Mouse (Mus musculus) activated CD4-positive, CD25-positive, alpha-beta regulatory T cell, adult 4 months (primary cell): ENCODE results near the gene Gm6588. TPM values are rescaled to one million over a fixed set of nuclear protein-coding genes. Genes with fewer than 3 reads are reported as not detected.

Experiments used
- ATAC-seq: one replicate; pipeline ENCODE4 v1.8.0; 2017
- polyA plus RNA-seq, 2 experiments: library from polyadenylated mRNA; unstranded; fragments of 100-300 nt; shearing (Covaris generic); gene quantifications; one replicate each; pipeline ENCODE4 v1.2.1; 2017

Gene Gm6588
- polyA plus RNA-seq, 2 experiments from 2014 or later, result not detected

DNA sequence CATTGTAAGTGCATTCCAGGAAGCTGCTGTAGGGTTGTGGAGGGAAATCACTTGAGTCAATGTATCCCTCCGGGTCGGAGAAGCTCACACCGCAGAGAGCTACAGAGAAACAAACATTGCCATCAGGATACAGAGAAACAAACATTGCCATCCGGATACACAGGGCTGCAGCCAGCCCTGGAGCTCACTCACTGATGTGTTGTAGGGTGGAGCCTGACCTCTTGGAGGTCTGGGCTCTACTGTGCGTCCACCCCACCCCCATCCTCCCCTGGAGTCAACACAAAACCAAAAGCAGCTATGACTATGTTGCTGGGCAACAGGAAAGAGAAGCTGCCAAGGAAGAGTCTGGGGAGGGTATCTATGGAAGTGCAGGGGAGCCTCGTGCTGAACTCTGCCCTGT is 24.2 kb downstream of the Gm6588 start:
- no peak for ATAC-seq

DNA sequence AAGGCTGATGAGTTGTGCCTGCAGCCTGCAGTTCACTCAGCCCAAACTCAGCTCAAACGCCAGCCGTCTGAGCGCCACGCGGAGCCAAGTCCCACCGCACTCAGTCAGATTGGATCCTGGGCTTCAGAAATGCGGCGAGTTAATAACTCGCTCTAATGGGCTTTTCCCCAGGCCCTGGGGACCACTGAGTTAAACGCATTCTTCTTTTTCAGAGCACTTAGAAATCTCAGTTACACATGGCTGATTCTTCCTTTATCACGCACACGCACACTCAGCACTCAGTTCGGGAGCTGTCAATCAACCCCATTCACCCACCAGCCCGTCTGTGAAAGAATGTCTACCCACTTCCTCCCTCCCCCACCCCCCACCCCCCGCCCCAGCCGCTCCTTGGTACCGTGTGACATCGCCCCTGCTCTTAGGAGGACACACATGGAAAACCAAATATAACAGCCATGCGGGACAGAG is 32.8 kb downstream of the Gm6588 start:
- no peak for ATAC-seq

DNA sequence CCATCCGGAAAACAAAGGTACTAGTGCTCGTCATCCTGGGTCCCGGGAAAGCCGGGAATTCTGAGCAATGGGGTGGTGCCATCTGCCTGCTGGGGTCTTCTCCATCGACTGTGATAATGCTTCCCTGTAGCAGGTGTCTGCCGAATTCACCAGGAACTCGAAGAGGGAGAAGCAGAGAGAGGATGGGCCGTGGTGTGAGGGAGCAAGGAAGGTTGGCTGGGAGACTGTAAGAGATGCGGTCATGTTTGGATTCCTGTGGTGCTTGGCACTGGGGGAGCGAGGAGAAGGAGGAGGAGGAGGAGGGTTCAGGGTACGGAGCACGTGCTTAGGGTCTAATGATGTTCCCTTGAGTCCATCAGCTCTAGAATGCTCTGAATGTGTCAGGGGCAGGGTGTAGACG is 33.3 kb downstream of the Gm6588 start:
- no peak for ATAC-seq

DNA sequence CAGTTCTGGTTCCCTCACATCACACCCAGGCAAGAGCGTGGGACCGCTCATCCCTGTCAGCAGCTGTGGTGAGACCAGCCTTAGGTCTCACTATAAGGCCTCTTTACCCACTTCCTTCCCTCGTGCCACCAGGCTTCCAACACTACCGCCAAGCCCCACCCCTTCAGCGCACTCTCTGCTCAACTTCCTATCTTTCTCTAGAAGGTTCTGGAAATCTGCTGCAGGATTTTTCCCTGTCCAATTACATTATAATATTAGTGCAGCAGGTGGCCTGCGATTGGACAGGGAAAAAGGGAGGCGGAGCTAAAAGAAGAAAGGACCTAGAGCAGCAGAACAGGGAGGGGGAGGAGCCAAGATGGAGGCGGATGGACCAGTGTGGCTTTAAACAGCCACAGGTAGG is 33.8 kb downstream of the Gm6588 start:
- peak; percentile 69 for ATAC-seq

DNA sequence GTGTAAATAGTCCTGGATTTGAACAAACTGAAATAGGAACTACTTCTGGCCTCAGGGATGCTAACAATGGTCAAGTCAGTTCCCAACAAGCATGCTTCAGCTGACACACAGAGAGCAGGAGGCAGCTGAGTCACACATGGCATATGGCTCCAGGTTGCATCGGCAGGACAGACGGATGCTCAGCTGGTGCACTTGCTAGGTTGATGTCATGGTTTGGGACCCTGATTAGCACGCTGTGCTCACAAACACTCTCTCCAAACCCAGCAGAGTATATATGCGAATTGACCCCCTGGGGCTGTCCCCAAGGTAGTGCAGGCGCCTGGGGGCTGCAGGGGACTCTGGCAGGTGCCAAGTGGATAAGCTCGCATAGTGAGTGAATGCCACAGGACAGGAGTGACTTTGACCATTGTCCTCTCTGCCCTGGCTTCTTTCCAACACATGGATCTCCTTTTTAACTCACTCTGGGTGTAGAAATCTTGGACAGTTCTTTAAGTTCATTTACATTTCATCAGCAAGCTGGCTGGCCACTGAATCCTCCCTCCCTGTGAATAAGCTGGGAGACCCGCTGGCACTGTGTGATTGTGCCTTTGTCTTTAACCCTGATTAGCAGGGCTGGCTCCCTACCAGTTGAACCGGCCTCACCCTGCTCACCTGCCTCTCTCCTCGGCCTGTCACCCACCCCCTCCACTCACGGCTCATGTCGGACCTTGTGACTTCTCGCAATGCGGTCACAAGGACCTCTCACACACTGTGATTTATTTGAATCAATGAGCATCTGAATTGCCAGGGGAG is 35.9 kb downstream of the Gm6588 start:
- ATAC-seq, result no peak

DNA sequence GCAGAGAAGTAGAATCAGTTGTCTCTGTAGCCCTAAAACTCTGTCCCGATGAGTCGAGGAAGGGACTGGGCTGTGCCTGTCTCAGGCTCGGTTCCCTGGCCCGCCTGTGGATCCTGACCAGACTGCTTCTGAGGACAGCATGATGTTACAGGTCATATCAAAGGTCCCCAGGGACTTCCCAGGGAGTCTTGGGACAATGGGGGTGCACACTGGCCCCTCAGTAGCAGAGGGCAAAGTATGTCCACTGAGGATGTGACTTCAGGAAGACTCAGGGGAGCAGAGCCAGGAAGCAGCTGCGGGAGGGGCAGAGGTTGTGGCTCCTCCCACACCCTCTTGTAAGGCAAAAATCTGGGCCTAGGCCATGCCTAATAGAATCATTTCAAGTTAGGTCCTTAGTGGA is 37.2 kb downstream of the Gm6588 start:
- ATAC-seq, result no peak

DNA sequence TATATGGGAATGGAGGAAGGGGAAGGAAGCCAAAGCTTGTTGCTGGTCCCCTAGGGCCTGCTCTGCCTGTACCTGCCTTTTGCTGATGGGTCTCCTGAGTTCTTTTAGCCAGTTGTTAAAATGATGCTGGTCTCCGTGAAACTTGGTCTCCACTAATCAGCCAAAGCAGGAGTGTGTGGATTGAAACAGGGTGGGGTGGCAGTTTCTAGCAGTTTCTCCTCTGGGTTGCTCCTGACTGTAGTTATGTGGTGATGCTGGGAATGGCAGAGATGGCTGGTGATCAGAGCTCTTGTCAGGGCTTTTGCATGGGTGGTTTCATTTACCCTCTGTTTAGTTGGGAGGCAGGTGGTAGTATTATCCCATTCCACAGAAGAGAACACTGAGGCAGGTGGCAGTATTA is 38.3 kb downstream of the Gm6588 start:
- no peak for ATAC-seq

DNA sequence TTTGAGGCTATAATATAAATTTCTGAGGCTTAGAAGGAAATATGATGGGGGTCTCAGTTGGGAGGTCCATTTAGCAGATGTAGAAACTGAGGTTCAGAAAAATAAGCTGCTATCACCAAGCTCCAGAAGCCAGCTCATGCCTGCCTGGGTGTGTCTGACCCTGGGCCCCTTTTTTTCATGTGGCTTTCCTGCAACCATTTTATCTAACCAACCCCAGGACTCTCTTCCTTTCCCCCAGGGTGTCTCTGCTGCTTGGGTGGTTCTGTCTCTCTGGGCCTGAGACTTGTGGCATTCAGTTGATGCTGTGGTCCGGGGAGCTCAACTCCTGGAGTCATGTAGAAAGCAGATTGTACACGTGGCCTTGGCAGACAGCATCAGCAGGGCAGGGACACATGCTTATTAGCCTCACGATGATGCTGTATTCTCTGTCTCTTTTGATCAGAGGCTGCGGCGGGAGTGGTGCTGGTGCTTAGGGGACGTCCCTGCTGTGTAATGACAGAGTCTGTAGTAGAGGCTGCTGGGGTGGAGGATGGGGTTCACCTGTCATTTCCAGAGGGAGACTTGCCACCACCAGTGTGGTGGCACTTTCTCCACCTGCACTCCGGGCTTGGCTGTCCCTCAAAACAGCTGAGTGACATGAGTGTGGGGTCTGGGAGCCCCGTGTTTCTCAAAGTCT is 39.0 kb downstream of the Gm6588 start:
- ATAC-seq, result peak; percentile 84

DNA sequence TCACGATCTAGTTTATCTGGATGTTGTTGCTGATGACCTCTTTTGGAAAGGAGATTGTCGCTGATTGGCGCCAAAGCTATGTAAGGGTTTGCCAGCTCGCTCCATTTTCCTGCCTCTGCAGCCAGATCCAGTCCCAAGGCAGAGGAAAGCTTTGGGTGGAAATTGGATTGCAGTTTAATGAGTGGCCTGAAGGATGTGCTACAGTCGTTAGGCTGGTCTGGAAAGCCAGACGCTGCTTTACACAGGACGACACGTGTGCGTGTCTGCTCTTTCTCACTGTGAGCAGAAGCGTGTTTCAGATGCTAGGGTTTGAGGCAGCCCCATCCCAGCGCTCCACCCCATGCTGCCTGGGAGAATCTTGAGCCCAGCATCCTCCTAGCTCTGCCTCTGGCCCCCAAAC is 42.3 kb downstream of the Gm6588 start:
- no peak for ATAC-seq

DNA sequence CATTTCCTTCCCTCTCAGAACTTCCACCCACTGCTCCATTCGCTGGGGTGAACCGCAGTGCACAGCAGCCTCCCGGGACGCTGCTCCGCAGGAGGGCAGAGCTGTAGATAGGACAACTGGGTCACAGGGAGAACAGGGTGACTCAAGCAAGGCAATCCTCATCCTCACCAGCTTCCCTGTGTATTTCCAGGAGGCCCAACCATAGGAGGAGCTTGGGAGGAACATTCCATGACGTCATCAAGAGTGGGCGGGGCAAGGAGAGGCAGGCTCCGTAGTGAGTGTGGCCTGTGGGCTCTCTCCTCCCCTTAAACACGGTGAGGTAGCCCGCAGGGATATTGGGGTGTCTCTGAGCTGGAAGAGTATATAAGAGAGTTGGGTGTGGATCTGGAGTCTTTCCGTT is 44.3 kb downstream of the Gm6588 start:
- ATAC-seq, result no peak

DNA sequence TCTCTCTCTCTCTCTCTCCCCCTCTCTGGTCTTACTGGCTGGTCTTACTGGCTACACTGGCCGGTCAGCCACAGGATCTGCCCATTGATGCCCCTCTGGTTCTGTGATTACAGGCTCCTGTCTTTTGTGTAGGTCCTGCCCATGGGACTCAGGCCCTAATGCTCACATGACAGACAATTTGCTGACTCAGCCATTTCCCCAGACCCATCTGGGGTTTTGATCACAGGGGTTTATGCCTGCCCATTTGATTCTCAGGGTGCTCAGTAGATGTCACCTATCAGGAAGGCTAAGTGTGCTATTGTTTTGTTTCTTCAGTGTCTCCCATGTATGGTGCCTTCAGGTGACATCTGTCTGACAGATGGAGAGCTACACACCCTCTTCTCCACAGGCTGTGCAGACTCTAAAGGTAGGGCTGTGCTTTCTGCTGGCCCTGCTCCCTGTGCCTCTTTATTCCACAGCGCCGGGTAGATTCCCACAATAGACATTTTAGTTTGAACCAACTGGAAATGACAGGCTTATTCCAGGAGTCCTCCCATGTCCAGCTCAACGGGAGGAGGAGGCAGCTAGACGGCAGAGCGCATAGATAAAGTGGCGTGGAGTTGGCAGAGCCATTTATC is 47.6 kb downstream of the Gm6588 start:
- ATAC-seq, result no peak

DNA sequence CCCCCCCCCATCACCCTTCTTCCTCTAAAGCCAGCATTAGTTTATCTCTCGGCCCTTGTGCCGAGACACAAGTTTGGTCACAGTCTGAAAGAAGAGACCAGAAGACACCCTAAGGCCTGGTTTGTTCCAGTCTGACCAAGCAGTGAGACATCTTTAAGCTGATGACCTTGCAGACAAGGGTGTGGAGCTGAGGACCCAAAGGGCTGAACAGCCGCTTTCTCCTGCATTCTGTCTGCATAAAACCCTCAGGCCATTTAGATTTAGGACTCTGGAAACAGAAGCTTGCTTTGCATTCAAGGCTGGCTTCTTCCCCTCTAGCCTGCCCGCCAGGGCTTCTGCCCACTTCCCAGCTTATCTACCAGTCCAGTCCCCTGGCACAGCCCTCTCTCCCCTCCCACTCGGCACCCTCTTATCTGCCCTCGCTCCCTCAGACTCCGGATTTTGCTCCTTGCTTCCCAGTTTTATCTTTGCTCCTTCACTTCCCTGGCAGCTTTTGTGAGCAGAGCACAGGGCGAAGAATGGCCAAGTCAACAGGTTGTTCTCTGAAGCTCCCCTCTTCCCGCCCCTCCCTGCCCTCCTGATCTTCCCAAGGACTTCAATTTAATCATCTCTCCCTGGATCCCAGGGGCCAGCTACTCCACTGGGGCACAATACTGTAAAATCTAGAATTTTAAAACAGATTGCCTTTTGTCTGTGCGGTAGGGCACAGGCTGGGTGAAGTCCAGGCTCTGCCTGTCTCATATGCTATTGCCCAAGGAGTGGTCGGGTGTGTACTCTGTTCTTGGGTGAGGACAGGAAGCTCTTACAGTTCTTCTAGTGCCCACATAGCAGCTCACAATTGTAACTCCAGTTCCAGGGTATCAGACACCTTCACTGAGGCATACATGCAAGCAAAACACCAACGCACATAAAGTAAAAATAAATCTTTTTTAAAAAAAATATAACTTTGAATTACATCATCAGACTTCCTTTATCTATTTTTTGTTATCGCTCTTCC is 50.0 kb downstream of the Gm6588 start:
- ATAC-seq, result no peak

DNA sequence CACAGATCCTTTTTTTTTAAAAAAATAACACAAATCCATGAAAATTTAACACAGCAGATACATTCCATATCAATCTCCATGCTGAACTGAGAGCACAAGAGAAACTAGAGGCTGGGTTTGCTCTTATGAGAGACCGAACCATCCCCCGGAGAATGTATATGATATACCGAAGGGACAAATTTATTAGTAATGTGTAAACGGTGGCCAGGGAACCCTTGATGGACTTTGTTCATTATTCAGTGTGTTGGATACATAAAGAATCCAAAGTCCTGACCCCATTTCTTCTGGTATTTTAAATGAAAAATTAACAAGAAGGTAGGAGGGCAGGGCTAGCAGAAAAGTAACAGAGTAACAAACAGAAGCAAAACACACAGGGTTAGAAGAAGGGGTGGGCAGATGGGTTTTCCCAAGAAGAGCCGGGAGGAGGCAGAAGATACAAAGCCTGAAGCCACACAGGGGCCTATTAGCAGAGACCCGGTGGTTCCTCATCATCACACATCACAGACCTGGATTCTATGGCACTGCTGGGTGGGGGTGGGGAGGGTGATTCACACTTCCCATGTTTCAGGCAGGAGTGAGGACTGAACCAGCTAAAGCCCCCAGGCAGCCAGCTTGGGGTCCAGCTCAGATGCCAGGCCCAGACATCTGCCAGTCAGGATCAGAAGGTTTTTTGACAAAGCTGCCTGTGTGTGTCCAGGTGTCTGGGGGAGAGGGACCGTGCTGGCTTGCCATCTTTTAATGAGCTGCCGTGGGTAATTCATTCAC is 50.9 kb downstream of the Gm6588 start:
- ATAC-seq, result no peak

Other genes with a start within 250 kb of the Gm6588 start
- not detected for gene Cryba4, start 196.9 kb upstream of the Gm6588 start, polyA plus RNA-seq
- gene Crybb1, start 193.6 kb upstream of the Gm6588 start, polyA plus RNA-seq, result not detected
- gene Tpst2, start 172.7 kb upstream of the Gm6588 start, polyA plus RNA-seq, result 10 to 100 TPM; 75.0 to 86.1 TPM
- 10 to 100 TPM; 11.8 to 18.4 TPM for gene Tfip11, start 123.1 kb upstream of the Gm6588 start, polyA plus RNA-seq
- gene Srrd, start 106.4 kb upstream of the Gm6588 start, polyA plus RNA-seq, result 1 to 10 TPM; 1.5 to 2.7 TPM
- gene Hps4, start 106.3 kb upstream of the Gm6588 start, polyA plus RNA-seq, result 10 to 100 TPM; 15.2 to 18.3 TPM
- gene Gm6583, start 93.4 kb upstream of the Gm6588 start, polyA plus RNA-seq, result not detected
- gene Asphd2, start 54.6 kb upstream of the Gm6588 start, polyA plus RNA-seq, result not detected
- gene Sez6l, start 127.8 kb downstream of the Gm6588 start, polyA plus RNA-seq, result not detected